Mouse (Mus musculus) heart, embryonic 12.5 days (tissue): Measurements from ENCODE around the gene Tns1. TPM values are rescaled to one million over a fixed set of nuclear protein-coding genes. Genes with fewer than 3 reads are reported as not detected.

Experiments used
- ATAC-seq: fragments of 200-750 bp; cut with Nextera tagmentation; 2 replicates; pipeline ENCODE4 v1.8.0; 2017; ENCODE audit warnings: moderate TSS enrichment, moderate library complexity; ENCODE audit not compliant: insufficient number of reproducible peaks, low FRiP score
- H3K27ac ChIP-seq: fragments of 300-500 bp; sonication (generic); 2 replicates; pipeline ENCODE4 v1.5.1; 2016; ENCODE audit warnings: mild to moderate bottlenecking, moderate library complexity; ENCODE audit not compliant: poor library complexity, severe bottlenecking
- H3K27me3 ChIP-seq: fragments of 300-500 bp; sonication (generic); replicated peaks from 2 replicates; pipeline ENCODE4 v1.6.1; 2016; ENCODE audit warnings: mild to moderate bottlenecking, moderate library complexity
- H3K36me3 ChIP-seq: fragments of 300-500 bp; sonication (generic); 2 replicates; pipeline ENCODE4 v1.6.1; 2016; ENCODE audit warnings: mild to moderate bottlenecking, moderate library complexity
- H3K4me1 ChIP-seq: fragments of 300-500 bp; sonication (generic); replicated peaks from 2 replicates; pipeline ENCODE4 v1.6.1; 2016; ENCODE audit warnings: mild to moderate bottlenecking
- H3K4me2 ChIP-seq: fragments of 300-500 bp; sonication (generic); 2 replicates; pipeline ENCODE4 v1.6.1; 2016; ENCODE audit warnings: mild to moderate bottlenecking, moderate library complexity
- H3K4me3 ChIP-seq: fragments of 300-500 bp; sonication (generic); 2 replicates; pipeline ENCODE4 v1.5.1; 2016; ENCODE audit warnings: mild to moderate bottlenecking
- H3K9ac ChIP-seq: fragments of 300-500 bp; sonication (generic); 2 replicates; pipeline ENCODE4 v1.6.1; 2016; ENCODE audit warnings: mild to moderate bottlenecking, moderate library complexity
- H3K9me3 ChIP-seq: fragments of 300-500 bp; sonication (generic); replicated peaks from 2 replicates; pipeline ENCODE4 v1.6.1; 2016; ENCODE audit warnings: mild to moderate bottlenecking, moderate library complexity
- WGBS: fragments of 180-500 bp; shearing (Covaris S2); methylation state at CpG from one replicate; pipeline ENCODE4 v1.1.7; 2016; 5-methylcytosine and 5-hydroxymethylcytosine counted together
- polyA plus RNA-seq: library from polyadenylated mRNA; unstranded; fragments of >200 nt; fragmentation: Nextera tagmentation; extraction: Ambion mirVana; gene quantifications from 2 replicates; pipeline ENCODE4 v1.2.1, GENCODE M21; 2016

Gene Tns1
- polyA plus RNA-seq, 1 experiment from 2014 or later, result 115 TPM

GRCm38 (mm10) chr1:74013296-74014031, 110.8 kb downstream of the Tns1 start:
- peaks cover 5% of the 10 kb centered on the region for H3K9me3 ChIP-seq
- H3K9ac ChIP-seq, result no peak overlapping the region
- H3K27me3 ChIP-seq, result no peaks in the 10 kb centered on the region
- no peak for ATAC-seq
- H3K4me1 ChIP-seq, result peaks cover 83% of the 10 kb centered on the region
- peaks cover 33% of the 10 kb centered on the region for H3K36me3 ChIP-seq
- WGBS, result 86% methylated on average over 14 of the region's 14 CpGs
- H3K4me3 ChIP-seq, result no peak overlapping the region
- no peak overlapping the region for H3K27ac ChIP-seq
- no peak overlapping the region for H3K4me2 ChIP-seq

DNA sequence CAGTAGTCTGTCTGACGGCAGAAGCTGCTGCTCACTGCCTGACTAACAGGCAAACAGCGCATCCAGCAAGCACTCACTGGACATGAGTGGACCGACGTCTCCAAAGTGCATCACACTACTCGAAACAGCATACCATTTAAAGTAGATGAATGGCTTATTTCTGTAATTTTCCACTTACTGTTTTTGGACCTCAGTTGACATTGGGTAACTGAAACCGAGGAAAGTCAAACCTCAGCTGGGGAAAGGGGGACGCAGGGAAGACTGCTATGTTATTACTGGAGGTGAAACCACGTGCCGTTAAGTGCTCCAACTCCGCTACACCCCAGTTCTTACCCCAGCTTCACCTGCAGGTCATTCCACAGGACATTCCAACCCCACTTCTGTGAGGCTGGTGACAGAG, 111.5 kb downstream of the Tns1 start:
- peaks cover 5% of the 10 kb centered on the region for H3K9me3 ChIP-seq
- peaks cover 33% of the 10 kb centered on the region for H3K36me3 ChIP-seq
- no peak overlapping the region for H3K4me3 ChIP-seq
- no peak overlapping the region for H3K4me2 ChIP-seq
- ATAC-seq, result no peak
- H3K27ac ChIP-seq, result no peak overlapping the region
- no peaks in the 10 kb centered on the region for H3K27me3 ChIP-seq
- H3K9ac ChIP-seq, result no peak overlapping the region
- 85% methylated on average over 10 of the region's 10 CpGs for WGBS
- peaks cover 83% of the 10 kb centered on the region for H3K4me1 ChIP-seq

DNA sequence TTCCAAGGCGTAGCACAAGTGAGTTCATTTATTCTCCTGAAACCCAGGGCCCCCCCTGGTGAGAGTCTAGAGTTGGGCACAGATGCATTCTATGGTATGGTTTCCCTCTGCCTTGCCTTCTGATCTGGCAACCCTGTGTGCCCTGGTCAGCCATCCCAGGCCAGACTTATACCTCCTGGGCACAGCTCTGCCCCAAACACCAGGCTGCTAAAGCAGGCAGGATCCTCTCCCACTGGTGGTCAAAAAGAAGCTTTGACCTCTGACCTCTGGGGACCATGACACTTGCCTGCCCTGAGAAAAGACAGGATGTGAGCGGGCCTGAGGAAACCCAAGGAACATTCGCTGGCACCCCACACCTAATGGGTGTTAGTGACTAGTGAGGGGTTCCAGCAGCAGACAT, 114.8 kb downstream of the Tns1 start:
- H3K4me3 ChIP-seq, result no peak overlapping the region
- H3K36me3 ChIP-seq, result peaks cover 33% of the 10 kb centered on the region
- H3K27me3 ChIP-seq, result no peaks in the 10 kb centered on the region
- H3K9me3 ChIP-seq, result peaks cover 5% of the 10 kb centered on the region
- WGBS, result 83% methylated on average over 3 of the region's 3 CpGs
- H3K9ac ChIP-seq, result peak overlapping the region; percentile 67; the same call in 1 of the 2 replicates
- ATAC-seq, result no peak
- H3K27ac ChIP-seq, result peak overlapping the region; percentile 100
- H3K4me1 ChIP-seq, result peaks cover 83% of the 10 kb centered on the region
- peak overlapping the region; percentile 54; the same call in 1 of the 2 replicates for H3K4me2 ChIP-seq

DNA sequence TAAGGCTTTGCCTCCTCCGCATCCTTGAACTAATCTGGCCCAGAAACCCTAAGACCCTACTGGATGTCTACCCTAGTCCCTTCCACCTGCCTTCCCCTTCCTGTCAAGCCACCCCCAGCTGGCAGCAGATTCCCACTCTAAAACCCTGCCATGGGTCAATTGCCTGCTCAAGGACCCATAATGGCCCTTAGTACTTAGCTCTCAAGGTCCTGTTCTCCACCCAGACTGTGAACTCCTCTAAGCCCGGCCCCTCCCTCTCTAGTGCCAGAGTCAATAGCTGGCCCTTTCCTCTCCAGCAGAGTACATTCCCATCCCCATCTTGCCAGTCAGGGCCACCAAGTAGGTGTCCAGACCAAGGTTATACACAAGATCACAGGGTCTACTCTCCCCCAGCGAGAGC, 115.3 kb downstream of the Tns1 start:
- Histone ChIP-seq H3K36me3 (peaks cover 33% of the 10 kb centered on the region), H3K4me2 (peak overlapping the region; percentile 54), H3K9ac (peak overlapping the region; percentile 67; the same call in 1 of the 2 replicates), H3K4me1 (peaks cover 83% of the 10 kb centered on the region), H3K27ac (peak overlapping the region; percentile 100), H3K9me3 (peaks cover 5% of the 10 kb centered on the region), H3K4me3 (no peak overlapping the region), H3K27me3 (no peaks in the 10 kb centered on the region)
- 0 out of 2 replicates have a peak, but pooled peaks have one; percentile 26 for ATAC-seq
- 62% methylated on average over 3 of the region's 3 CpGs for WGBS

GRCm38 (mm10) chr1:74008498-74008897, 115.8 kb downstream of the Tns1 start:
- no peaks in the 10 kb centered on the region for H3K27me3 ChIP-seq
- peak overlapping the region; percentile 54 for H3K4me2 ChIP-seq
- ATAC-seq, result peak; percentile 82
- peaks cover 5% of the 10 kb centered on the region for H3K9me3 ChIP-seq
- peak overlapping the region; percentile 67 for H3K9ac ChIP-seq
- WGBS, result 6% methylated on average over 5 of the region's 5 CpGs
- H3K4me1 ChIP-seq, result peaks cover 84% of the 10 kb centered on the region
- H3K36me3 ChIP-seq, result peaks cover 30% of the 10 kb centered on the region
- H3K27ac ChIP-seq, result peak overlapping the region; percentile 100
- H3K4me3 ChIP-seq, result 0 out of 2 replicates have a peak overlapping the region, but pooled peaks have one; percentile 7

- H3K36me3 ChIP-seq, result peaks cover 21% of the 10 kb centered on the region
- H3K4me3 ChIP-seq, result 0 out of 2 replicates have a peak overlapping the region, but pooled peaks have one; percentile 7
- H3K27ac ChIP-seq, result peak overlapping the region; percentile 100
- 0 out of 2 replicates have a peak, but pooled peaks have one; percentile 30 for ATAC-seq
- H3K4me2 ChIP-seq, result peak overlapping the region; percentile 54
- no peaks in the 10 kb centered on the region for H3K27me3 ChIP-seq
- H3K4me1 ChIP-seq, result peaks cover 84% of the 10 kb centered on the region
- H3K9ac ChIP-seq, result peak overlapping the region; percentile 67
- peaks cover 5% of the 10 kb centered on the region for H3K9me3 ChIP-seq
- WGBS, result 20% methylated on average over 7 of the region's 7 CpGs
Observed at GRCm38 (mm10) chr1:74007398-74008050, 116.7 kb downstream of the Tns1 start.

DNA sequence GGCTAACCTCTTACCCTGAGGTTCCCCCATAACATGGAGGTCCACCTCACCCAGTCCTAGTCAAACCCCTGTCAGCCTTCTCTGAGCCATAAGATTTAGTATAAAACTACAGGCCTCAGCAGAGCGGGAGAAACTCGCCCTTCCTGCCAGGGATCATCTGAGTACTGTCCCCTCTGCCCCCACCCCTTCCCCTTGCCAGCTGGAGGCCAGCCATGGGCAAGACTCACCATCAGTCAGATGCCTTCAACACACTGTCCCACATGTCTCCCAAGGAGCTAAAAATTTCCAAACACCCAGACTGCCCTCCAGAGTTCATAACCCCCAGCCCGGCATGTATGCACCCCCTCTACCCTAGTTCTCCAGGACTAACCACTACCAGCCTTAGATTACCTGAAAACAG, 119.2 kb downstream of the Tns1 start:
- ATAC-seq, result no peak
- no peaks in the 10 kb centered on the region; the same call in 1 of the 2 replicates for H3K36me3 ChIP-seq
- H3K9me3 ChIP-seq, result no peaks in the 10 kb centered on the region
- H3K9ac ChIP-seq, result no peak overlapping the region
- H3K27me3 ChIP-seq, result no peaks in the 10 kb centered on the region
- no peak overlapping the region for H3K4me3 ChIP-seq
- H3K27ac ChIP-seq, result no peak overlapping the region; the same call in 1 of the 2 replicates
- H3K4me2 ChIP-seq, result no peak overlapping the region
- WGBS, result 78% methylated on average over 3 of the region's 3 CpGs
- peaks cover 100% of the 10 kb centered on the region for H3K4me1 ChIP-seq

GRCm38 (mm10) chr1:74003723-74004122, 120.5 kb downstream of the Tns1 start:
- H3K9ac ChIP-seq, result no peak overlapping the region
- WGBS, result 47% methylated on average over 2 of the region's 2 CpGs
- H3K4me1 ChIP-seq, result peaks cover 100% of the 10 kb centered on the region
- H3K27ac ChIP-seq, result peak overlapping the region; percentile 49
- no peaks in the 10 kb centered on the region for H3K27me3 ChIP-seq
- no peak overlapping the region for H3K4me3 ChIP-seq
- no peak for ATAC-seq
- no peaks in the 10 kb centered on the region for H3K9me3 ChIP-seq
- no peaks in the 10 kb centered on the region; the same call in 1 of the 2 replicates for H3K36me3 ChIP-seq
- H3K4me2 ChIP-seq, result no peak overlapping the region

DNA sequence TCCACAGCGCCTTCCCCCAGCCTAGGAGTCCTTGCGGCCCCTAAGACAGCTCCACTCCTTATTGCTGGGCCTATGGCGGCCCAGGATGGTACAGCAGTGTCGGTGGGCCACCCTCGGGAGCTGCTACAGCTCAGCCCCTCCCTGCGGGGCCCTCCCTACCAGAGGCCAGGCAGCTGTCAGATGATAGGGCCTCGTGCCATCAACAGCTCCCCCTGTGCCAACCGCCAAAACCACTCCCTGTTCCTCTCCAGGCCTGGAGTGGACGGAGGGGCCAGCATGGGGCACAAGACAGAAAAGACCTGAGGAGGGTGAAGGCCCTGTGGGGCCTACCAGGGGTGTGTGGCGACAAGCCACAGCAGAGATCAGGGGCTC, 122.8 kb downstream of the Tns1 start:
- Histone ChIP-seq H3K27me3 (no peaks in the 10 kb centered on the region), H3K4me3 (no peak overlapping the region), H3K4me2 (peak overlapping the region; percentile 9; the same call in 1 of the 2 replicates), H3K4me1 (peaks cover 98% of the 10 kb centered on the region), H3K27ac (peak overlapping the region; percentile 96), H3K36me3 (peaks cover 13% of the 10 kb centered on the region), H3K9ac (peak overlapping the region; percentile 52), H3K9me3 (no peaks in the 10 kb centered on the region)
- ATAC-seq, result no peak
- WGBS, result 38% methylated on average over 10 of the region's 10 CpGs

DNA sequence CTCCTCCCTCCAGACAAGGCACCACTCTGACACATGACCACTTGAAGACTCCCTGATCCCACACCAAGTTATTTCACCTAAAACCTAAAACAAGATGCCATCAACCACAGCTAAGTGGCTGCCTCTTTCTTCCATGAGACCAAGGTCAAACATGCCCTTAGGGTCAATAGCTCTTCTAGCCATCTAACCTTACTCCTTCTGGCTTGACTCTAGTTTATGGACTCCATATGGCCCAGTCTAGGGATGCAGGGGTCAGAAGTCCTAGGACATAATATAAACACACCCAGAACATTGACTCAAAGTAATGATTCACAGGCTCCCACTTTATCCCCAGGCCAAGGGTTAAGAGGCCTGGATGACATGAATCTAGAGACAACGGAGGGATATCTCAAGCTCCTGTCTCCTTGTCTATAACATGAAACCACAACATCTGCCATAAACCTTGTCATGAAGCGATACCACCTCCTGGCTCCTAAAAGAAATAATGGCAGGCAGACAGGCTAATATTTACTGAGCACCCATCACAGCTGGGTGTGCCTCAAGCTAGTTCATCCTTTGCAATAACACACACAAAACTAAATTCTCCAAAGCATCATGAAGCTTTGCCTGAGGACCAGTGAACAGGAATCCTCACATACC, 123.3 kb downstream of the Tns1 start:
- ATAC-seq, result no peak
- 64% methylated on average over 2 of the region's 2 CpGs for WGBS
- H3K4me2 ChIP-seq, result peak overlapping the region; percentile 9; the same call in 1 of the 2 replicates
- H3K4me3 ChIP-seq, result no peak overlapping the region
- H3K36me3 ChIP-seq, result peaks cover 16% of the 10 kb centered on the region
- no peaks in the 10 kb centered on the region for H3K27me3 ChIP-seq
- no peaks in the 10 kb centered on the region for H3K9me3 ChIP-seq
- peak overlapping the region; percentile 96 for H3K27ac ChIP-seq
- H3K9ac ChIP-seq, result peak overlapping the region; percentile 52
- peaks cover 98% of the 10 kb centered on the region for H3K4me1 ChIP-seq

- peak overlapping the region; percentile 96 for H3K27ac ChIP-seq
- H3K4me1 ChIP-seq, result peaks cover 98% of the 10 kb centered on the region
- ATAC-seq, result peak; percentile 72
- H3K9ac ChIP-seq, result peak overlapping the region; percentile 31
- no peaks in the 10 kb centered on the region for H3K27me3 ChIP-seq
- H3K4me3 ChIP-seq, result no peak overlapping the region
- 0 out of 2 replicates have a peak overlapping the region, but pooled peaks have one; percentile 12 for H3K4me2 ChIP-seq
- 8% methylated on average over 5 of the region's 5 CpGs for WGBS
- H3K36me3 ChIP-seq, result peaks cover 23% of the 10 kb centered on the region
- H3K9me3 ChIP-seq, result no peaks in the 10 kb centered on the region
Observed at GRCm38 (mm10) chr1:74000191-74000651, 124.0 kb downstream of the Tns1 start.
